Mouse (Mus musculus): ENCODE measurements around the gene Rps10.

Gene Rps10

DNA sequence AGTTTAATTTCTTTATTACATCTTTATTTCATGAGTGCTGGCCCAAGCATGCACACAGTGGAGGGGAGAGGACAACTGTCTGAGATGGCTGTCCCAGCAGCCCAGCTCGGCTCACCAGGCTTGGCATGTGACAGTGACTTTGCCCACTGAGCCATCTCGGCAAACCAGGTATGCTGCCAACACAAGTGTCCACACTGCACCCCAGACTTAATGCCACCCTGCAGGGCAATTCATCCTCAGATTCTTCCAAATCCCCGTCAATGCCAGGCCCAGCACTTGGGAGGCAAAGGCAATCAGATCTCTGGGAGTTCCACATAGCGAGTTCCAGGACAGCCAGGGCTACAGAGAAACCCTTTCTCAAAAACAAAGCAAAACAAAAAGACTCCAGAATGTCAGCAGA, 23.5 kb downstream of the Rps10 start:
- DNase-seq (ENCODE audit: low spot score in 2 of 2) = no peak

GRCm38 (mm10) chr17:27611994-27612393, 24.5 kb downstream of the Rps10 start:
- DNase-seq (ENCODE audit: low spot score in 2 of 2) = no peak

DNA sequence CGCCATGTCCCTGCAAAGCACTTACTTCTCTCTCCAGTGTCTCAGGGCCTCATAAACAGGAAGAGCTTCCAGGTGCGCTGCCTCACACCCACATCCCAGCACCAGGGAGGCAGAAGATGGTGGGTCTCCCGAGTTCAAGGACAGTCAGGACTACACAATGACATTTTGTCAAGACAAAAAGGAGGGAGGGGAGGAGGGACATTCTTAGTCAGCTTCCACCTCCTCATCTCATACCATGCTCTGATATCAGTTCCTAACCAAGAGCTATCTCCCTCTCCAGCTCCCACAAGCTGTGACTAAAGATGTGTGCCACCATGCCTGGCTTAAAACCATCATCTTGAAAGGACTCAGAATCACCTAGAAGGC, 25.0 kb downstream of the Rps10 start:
- no peak for DNase-seq (ENCODE audit: low spot score in 2 of 2)

DNA sequence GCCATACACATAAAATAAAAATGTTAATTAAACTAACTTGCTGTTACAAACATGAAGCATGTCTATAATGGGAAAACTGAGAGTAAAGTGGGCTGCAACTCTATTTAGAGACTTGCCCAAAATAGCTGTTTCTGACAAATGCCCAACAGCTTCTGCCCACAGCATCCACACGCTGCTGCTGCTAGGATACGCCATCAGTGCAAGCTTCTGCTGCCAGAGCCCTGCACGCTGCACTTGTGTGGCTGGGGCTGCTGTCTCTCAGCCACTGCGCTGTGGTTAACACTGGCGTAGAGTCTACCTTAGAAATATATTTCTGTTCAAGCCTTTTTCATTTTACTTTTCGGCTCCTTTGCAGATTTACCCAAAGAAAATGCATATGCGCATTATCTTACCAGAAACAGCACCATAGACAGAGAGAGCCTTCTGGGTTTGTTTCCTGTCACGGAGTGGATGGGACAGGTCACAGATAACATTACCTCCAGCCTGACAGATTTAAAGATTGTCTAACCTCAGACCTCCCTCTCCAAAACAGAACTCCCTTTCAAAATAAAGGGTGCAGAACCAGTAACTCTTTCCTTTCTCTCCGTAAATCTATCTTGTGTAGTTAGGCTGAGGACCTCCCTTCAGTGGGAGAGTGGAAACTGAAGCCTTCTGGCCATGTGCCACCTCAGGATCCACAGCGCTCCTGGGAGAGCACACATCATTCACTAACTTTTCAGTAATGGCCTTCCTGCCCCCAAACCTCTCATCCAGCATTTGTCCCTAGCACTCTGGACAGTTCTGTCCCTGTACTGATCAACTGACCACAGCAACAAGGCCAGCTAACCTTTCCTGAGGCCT, 25.6 kb downstream of the Rps10 start:
- no peak for DNase-seq (ENCODE audit: low spot score in 2 of 2)

DNA sequence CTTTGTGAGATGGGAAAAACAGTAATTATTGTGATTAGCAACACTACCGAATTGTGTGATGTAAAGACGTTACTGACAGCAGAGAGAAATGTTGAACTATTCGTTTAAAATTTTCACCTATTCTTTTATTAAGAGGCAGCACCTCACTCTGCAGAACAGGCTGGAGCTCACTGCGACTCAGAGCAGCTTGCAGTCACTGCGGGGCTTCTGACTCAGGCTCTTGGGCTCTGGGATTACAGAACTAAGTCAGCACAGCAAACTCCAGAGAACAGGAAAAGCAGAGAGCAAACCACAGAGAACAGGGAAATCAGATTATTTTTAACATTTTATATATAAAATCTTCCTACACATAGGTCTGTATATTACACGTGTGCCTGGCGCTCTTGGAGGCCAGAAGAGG, 26.9 kb downstream of the Rps10 start:
- DNase-seq (ENCODE audit: low spot score in 2 of 2) = no peak

GRCm38 (mm10) chr17:27603522-27604234, 32.8 kb downstream of the Rps10 start:
- no peak for DNase-seq (ENCODE audit: low spot score in 2 of 2)

GRCm38 (mm10) chr17:27603036-27603435, 33.4 kb downstream of the Rps10 start:
- no peak for DNase-seq (ENCODE audit: low spot score in 2 of 2)

DNA sequence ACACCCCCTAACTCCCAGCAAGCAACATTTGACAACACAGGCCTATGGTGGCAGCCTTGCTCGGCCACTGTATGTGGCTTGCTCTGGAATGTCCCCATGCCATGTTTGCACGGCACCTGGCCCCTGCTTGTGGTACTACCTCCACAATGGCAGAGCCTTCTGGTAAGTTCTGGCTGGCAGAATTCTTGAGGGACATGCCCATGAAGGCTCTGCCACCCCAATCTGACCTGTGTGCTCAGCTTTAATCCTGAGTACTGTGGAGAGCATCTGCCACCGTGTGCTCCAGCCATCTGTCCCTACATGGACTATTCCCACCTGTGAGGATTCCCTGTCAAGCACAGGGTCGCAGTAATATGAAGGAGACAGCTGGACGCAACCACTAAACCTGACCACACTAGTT, 35.6 kb downstream of the Rps10 start:
- no peak for DNase-seq (ENCODE audit: low spot score in 2 of 2)

DNA sequence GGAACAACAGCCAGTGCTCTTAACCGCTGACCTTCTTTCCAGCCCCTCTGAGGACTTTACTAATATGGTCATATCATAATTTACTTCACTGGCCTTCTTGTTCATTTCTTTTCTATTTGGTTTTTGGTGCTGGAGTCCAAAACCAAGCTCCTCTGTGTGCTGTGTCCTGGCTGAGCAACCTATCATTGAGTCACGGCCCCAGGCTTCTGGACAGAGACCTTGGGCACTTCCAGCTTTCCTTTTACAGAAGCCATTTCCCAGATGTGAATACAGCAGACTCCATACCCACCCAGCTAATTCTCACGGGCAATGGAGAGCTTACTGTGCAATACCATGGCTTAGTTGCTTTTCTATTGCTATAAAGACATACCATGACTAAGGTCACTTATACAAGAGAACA, 36.2 kb downstream of the Rps10 start:
- DNase-seq (ENCODE audit: low spot score in 2 of 2) = no peak

GRCm38 (mm10) chr17:27596376-27597190, 39.9 kb downstream of the Rps10 start:
- no peak for DNase-seq (ENCODE audit: low spot score in 2 of 2)

GRCm38 (mm10) chr17:27595659-27596375, 40.7 kb downstream of the Rps10 start:
- no peak for DNase-seq (ENCODE audit: low spot score in 2 of 2)

- DNase-seq (ENCODE audit: low spot score in 2 of 2) = no peak
These were observed 43.9 kb downstream of the Rps10 start for GRCm38 (mm10) chr17:27592565-27592910.

DNA sequence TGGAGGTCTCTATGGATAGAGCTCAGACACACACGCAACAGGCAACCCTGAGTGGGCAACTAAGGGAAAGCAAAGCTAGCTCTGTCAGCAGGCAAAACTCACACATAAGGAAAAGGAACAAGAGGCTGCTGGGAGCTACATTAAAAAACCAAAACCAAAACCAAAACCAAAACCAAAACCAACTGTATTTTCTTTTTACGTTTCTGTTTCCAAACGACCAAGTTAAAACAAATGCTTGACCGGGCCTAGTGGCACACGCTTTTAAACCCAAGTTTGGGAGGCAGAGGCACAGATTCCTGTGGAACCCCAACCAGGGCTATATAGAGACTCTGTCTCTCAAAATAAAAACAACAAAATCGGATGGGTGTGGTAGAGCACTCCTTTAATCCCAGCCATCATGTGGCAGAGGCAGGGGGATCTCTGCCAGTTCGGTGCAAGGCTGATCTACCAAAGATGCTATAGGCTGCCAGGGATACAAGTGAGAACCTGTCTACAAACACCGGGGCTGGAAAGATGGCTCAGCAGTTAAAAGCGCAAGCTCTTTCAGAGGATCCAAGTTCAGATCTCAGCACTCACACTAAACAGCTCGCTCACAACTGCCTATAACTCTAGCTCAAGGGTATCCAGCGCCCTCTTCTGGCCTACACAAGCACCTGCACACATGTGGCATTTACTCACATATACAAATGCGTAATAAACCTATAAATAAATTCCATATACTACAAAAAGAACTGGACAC, 44.5 kb downstream of the Rps10 start:
- no peak for DNase-seq (ENCODE audit: low spot score in 2 of 2)

DNA sequence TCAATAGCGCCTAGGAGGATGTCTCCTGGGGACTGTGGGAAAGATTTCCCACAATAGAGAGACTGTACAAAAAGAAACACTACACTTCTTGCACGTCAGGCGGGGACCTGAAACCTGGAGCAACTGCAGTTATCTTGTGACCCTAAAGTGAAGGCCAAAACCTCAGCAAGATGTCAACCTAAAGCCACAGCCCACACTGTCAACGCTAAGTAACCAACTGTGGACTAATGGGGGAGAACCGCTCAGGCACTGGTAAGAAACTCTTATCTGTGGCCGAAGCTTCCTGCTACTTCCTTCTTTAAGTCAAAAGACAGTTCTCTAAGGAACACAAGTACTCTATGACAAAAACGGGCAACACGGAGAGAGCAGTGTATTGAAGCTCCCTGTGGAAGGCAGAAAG, 48.2 kb downstream of the Rps10 start:
- no peak for DNase-seq (ENCODE audit: low spot score in 2 of 2)

DNA sequence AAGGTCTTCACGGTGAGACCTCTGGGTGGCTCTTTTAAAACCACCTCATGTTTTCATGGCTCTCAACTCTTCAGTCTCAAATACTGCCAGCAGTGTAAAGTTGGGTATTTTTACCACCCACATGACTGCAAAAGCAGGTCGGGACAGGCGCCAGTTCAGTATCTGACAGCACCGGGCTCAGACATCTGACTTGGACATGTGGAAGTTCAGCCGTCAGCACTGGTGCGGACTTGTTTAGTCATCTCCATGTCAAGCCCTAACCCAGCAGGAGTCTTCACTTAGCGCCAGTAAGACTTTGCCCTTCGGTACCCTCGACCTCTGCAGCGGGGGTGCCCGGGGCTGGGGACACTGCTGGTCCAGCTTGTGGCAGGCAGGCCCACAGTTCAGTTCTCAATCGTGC, 49.2 kb downstream of the Rps10 start:
- no peak for DNase-seq (ENCODE audit: low spot score in 2 of 2)

DNA sequence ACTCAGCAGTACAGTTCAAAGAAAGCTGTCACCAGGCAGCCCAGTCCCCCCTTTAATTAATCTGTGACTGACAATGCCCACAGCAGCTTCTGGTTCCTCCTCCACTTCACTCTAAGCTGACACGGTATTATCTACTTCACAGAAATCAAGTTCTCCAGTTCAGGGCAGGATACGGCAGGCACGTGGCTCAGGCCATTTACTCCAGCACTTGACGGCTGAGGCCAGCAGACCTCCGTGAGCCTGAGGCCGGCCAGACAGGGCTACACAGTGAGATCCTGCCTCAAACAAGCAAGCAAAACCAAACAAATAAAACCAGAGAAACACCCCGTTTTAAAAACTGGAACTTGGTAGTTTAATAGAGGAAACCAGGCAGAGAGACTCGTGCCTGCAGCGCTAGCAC, 49.8 kb downstream of the Rps10 start:
- DNase-seq (ENCODE audit: low spot score in 2 of 2) = no peak

- no peak for DNase-seq (ENCODE audit: low spot score in 2 of 2)
These were observed 53.1 kb downstream of the Rps10 start for GRCm38 (mm10) chr17:27583185-27583894.
